Mouse (Mus musculus) thymus, adult 2 months (tissue): ENCODE results near the gene Cxcl2.

Experiments
- CTCF ChIP-seq: fragments of 200-500 bp; IDR thresholded peaks from 2 replicates; pipeline ENCODE4 v1.5.1; 2012; ENCODE audit warnings: mild to moderate bottlenecking, control low read depth, low read length, moderate library complexity, borderline replicate concordance; ENCODE audit not compliant: control insufficient read depth, poor library complexity, insufficient read depth; ENCODE audit errors: extremely low read depth
- POLR2A ChIP-seq: fragments of 200-500 bp; IDR thresholded peaks from 2 replicates; pipeline ENCODE4 v1.6.1; 2012; ENCODE audit warnings: mild to moderate bottlenecking, low read length, control low read depth, moderate library complexity; ENCODE audit not compliant: control insufficient read depth, poor library complexity, insufficient read depth; ENCODE audit errors: extremely low read depth

DNA sequence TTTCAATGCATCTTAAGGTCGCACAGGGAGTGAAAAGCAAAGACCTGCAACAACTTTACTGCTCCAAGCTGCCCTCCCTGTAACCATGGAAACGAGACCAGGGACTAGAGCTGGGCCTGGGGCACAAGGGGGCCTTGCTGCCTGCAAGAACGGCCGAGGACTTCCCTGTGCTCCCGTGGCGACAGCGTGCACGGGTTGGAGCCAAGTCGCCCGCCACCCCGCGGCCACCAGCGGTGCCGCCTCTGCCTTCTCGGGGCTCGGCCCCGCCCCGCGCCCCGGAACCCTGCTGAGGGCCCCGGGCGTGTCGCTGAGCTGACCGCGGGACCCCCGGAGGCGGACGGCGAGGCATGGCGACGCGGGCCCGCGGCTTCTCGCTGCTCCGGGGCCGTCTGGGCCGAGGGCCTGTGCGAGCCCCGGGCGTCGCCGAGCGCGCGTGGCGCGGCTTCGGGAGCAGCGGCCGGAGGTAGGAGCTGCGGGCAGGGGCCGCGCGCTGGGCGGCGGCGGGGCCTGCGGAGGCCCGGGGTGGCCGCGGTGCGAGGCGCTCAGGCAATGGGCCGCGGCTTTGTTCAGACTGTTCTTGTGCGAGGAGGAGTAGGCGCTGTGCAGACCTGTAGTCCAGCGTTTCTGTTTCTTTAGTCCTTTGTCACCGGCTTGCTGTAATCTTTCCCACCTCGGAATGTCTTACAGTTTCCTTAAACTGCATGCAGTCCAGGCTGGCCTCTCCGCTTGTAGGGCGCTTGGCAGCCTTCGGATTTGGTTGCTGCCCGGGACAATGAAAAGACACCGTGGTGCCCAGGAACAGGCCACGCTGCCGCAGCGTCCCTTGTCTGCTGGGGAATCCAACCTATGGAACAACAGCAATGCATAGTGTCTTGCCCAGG is 27.5 kb downstream of the Cxcl2 start, which contains the start of gene Mthfd2l:
- TF ChIP-seq CTCF, result peak; percentile 96
- TF ChIP-seq POLR2A, result peak; percentile 48; the same call in 1 of the 2 replicates
